Mouse (Mus musculus) kidney, embryonic 16.5 days (tissue): ENCODE measurements at regions not wholly inside any gene's neighbourhood (a gene's known extent, or its start where the extent isn't known, plus 50 kb on each side); places are given as distances from the start of the nearest gene placed in this dataset. TPM values are rescaled to one million over a fixed set of nuclear protein-coding genes. Genes with fewer than 3 reads are reported as not detected.

ENCODE experiments used
- microRNA-seq: library from miRNA; unstranded; fragments of <30 nt; microRNA quantifications from one replicate; pipeline ENCODE4, GENCODE M21; 2016

Small RNA genes in the stretch of these regions (microRNA-seq; reads per million reads assigned to microRNA genes)
- not detected for gene Gm44319
